Mouse (Mus musculus): ENCODE data around the gene Gm44965.

DNA sequence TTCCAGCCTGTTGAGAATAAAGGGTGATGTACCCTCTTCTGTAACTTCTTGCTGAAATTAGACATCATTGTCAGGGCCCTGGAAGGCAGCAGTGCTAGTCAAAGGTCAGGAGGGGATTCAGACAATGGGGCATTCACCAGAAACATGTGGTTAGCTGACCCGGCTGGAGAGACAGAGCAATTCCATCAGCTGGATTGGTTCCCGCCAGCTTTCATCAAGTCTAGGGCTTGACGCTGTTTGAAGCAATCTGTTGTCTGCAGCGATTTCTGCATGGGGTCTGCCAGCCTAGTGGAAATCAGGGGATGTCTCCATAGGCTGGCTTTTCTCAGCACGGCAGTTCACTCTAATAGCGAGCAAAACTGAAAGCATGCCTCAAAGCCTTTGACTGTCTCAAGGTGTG lies 42.8 kb downstream of the Gm44965 start:
- TF ChIP-seq CTCF (conservative IDR thresholded peaks at IDR 0.05; ENCODE audit: insufficient read depth, insufficient read length, low read depth, low read length): no peak
- no peak for TF ChIP-seq POLR2A (IDR thresholded peaks at IDR 0.05; ENCODE audit: low read depth, low read length)
